10 mouse cellular contexts compared by ENCODE assay signal in genomic region chr17:12669363-12669679, GRCm38 (mm10). TPM values are rescaled to one million over a fixed set of nuclear protein-coding genes. Genes with fewer than 3 reads are reported as not detected.
A peak's percentile ranks its signal among the peaks of the same experiment; 100 is the strongest.
DNase-seq lines count a peak whose midpoint lies in the region; ATAC-seq and TF ChIP-seq lines count a peak whose summit lies in the region.
"Had no signal": no experiment of that assay in that cellular context is flagged by ENCODE, and none has a peak within 500 bp of the region (broad histone marks: within the 10 kb centered on the region; RNA-seq: fewer than 3 reads in every experiment).

No protein-coding gene starts in this region.

- H3K4me1 ChIP-seq in lung, embryonic 14.5 days (ENCODE audit: insufficient read depth), result peaks cover 12% of the 10 kb centered on the region
- H3K4me1 ChIP-seq in heart, embryonic 15.5 days (replicated peaks), result peaks cover 23% of the 10 kb centered on the region
- H3K4me1 ChIP-seq in liver, postnatal 0 days (ENCODE audit: insufficient read depth), result peaks cover 15% of the 10 kb centered on the region

- H3K4me3 ChIP-seq in lung, embryonic 14.5 days (ENCODE audit: low read depth, low read length), result no peak overlapping the region
- no peak overlapping the region for H3K4me3 ChIP-seq in heart, embryonic 15.5 days
- H3K4me3 ChIP-seq in liver, postnatal 0 days (ENCODE audit: low read depth, low read length), result no peak overlapping the region
- H3K4me3 ChIP-seq: myocyte had no signal

- no peaks in the 10 kb centered on the region for H3K9me3 ChIP-seq in lung, embryonic 14.5 days (ENCODE audit: low read depth, low read length)
- no peaks in the 10 kb centered on the region for H3K9me3 ChIP-seq in heart, embryonic 15.5 days (replicated peaks)
- H3K9me3 ChIP-seq in liver, postnatal 0 days (ENCODE audit: low read length), result no peaks in the 10 kb centered on the region

- ATAC-seq in lung, embryonic 14.5 days (ENCODE audit: insufficient read depth), result peak; percentile 57
- peak; percentile 27; the same call in 1 of the 2 replicates for ATAC-seq in heart, embryonic 15.5 days (replicated peaks; ENCODE audit: insufficient number of reproducible peaks, insufficient read depth, low FRiP score, low read depth)
- ATAC-seq in liver, postnatal 0 days, result peak; percentile 75

- H3K27me3 ChIP-seq in lung, embryonic 14.5 days (ENCODE audit: insufficient read depth, low read length), result no peaks in the 10 kb centered on the region
- no peaks in the 10 kb centered on the region for H3K27me3 ChIP-seq in heart, embryonic 15.5 days
- no peaks in the 10 kb centered on the region for H3K27me3 ChIP-seq in liver, postnatal 0 days (ENCODE audit: insufficient read depth, low read length)

- H3K36me3 ChIP-seq in lung, embryonic 14.5 days (ENCODE audit: insufficient read depth), result no peaks in the 10 kb centered on the region
- no peaks in the 10 kb centered on the region for H3K36me3 ChIP-seq in heart, embryonic 15.5 days
- no peaks in the 10 kb centered on the region for H3K36me3 ChIP-seq in liver, postnatal 0 days (replicated peaks; ENCODE audit: insufficient read depth, low read length)

- intact Hi-C loops in left cerebral cortex, postnatal 10 days (cut with DNase I), result no loop called here
- intact Hi-C loops in left cerebral cortex, postnatal 25 days (cut with DNase I), result no loop called here

- no peak for DNase-seq in lung, embryonic 14.5 days
- no peak for DNase-seq in lung, postnatal 25 days (ENCODE audit: low spot score)
- DNase-seq in kidney, postnatal 10 days, result peak; percentile 40
- DNase-seq in liver, postnatal 0 days, result no peak
- no peak for DNase-seq in left cerebral cortex, postnatal 10 days (ENCODE audit: extremely low spot score in 1 of 2, low spot score in 2 of 2)
- no peak for DNase-seq in left cerebral cortex, postnatal 25 days (ENCODE audit: low spot score in 2 of 2)
- DNase-seq in adrenal gland, adult 18-20 months (ENCODE audit: low spot score in 2 of 2), result no peak
- DNase-seq: cerebellum, adult 9-10 months had no signal

- no peak overlapping the region for H3K9ac ChIP-seq in lung, embryonic 14.5 days
- H3K9ac ChIP-seq in heart, embryonic 15.5 days, result no peak overlapping the region
- no peak overlapping the region for H3K9ac ChIP-seq in liver, postnatal 0 days (replicated peaks)

- TF ChIP-seq CTCF in lung, embryonic 14.5 days (IDR thresholded peaks at IDR 0.05; ENCODE audit: low read depth), result no peak
- TF ChIP-seq CTCF in liver, postnatal 0 days (IDR thresholded peaks at IDR 0.05; ENCODE audit: low read depth), result no peak

- H3K27ac ChIP-seq in lung, embryonic 14.5 days (ENCODE audit: low read depth), result peak overlapping the region; percentile 75
- peak overlapping the region; percentile 61 for H3K27ac ChIP-seq in heart, embryonic 15.5 days
- peak overlapping the region; percentile 35; the same call in 1 of the 2 replicates for H3K27ac ChIP-seq in liver, postnatal 0 days (ENCODE audit: low read depth)

- TF ChIP-seq EP300 in liver, postnatal 0 days (IDR thresholded peaks at IDR 0.05; ENCODE audit: low read depth), result no peak

- H3K4me2 ChIP-seq in lung, embryonic 14.5 days, result no peak overlapping the region
- H3K4me2 ChIP-seq in heart, embryonic 15.5 days, result no peak overlapping the region
- H3K4me2 ChIP-seq in liver, postnatal 0 days (ENCODE audit: low read depth, low read length), result no peak overlapping the region

RNA-seq across cellular contexts. Expression of gene Slc22a1, which starts 6.3 kb away (rescaled TPM):
- 1.2 and 5.1 TPM in 2 replicates for polyA plus RNA-seq in lung, embryonic 14.5 days (2014; fragmentation: Nextera tagmentation; extraction: Ambion mirVana)
- 30.5 and 51.0 TPM in 2 replicates for polyA plus RNA-seq in heart, embryonic 15.5 days (2015; fragmentation: Nextera tagmentation; extraction: Ambion mirVana)
- polyA plus RNA-seq in liver, postnatal 0 days (2015; fragmentation: Nextera tagmentation; extraction: Ambion mirVana), result 6.1 and 11.7 TPM in 2 replicates
- 1 to 10 TPM; 2.2 to 2.7 TPM for total RNA-seq in left cerebral cortex, postnatal 10 days (2021)
- total RNA-seq in left cerebral cortex, postnatal 25 days (2021), result 1 to 10 TPM in 1 of 2 experiments, under 1 TPM in 1; 0.87 to 1.9 TPM
- total RNA-seq in adrenal gland, adult 18-20 months (2021), result under 1 TPM in 1 of 2 experiments, not detected in 1; 0.43 TPM
- polyA plus RNA-seq: myocyte had no signal
